Mouse (Mus musculus) brain, adult 2 months (tissue): ENCODE measurements at regions not wholly inside any gene's neighbourhood (a gene's known extent, or its start where the extent isn't known, plus 50 kb on each side); places are given as distances from the start of the nearest gene placed in this dataset.
A peak's percentile ranks its signal among the peaks of the same experiment; 100 is the strongest.

Source experiments
- DNase-seq: peaks from one replicate; pipeline ENCODE4 v3.0.0; 2011; ENCODE audit warnings: low read depth, low spot score

DNA sequence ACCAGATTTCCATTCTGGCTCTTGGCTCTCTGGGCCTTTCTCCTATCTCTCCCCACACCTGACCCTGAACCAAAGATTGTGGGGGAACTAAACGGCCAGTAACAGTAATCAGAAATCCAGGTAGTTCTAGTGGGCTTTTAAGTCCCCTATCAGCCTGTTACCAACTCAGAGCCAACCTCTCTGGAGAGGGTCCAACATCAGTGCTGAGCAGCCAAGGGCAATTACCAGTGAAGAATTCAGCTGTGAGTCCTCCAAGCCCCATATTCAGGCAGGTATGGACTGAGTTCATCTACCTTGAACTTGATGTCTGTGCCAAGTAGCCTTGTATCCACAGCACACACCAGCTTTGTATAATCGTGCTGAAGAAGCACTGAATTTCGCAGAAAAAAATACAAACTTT, 1636.7 kb downstream of the Efnb2 start:
- no peak for DNase-seq

DNA sequence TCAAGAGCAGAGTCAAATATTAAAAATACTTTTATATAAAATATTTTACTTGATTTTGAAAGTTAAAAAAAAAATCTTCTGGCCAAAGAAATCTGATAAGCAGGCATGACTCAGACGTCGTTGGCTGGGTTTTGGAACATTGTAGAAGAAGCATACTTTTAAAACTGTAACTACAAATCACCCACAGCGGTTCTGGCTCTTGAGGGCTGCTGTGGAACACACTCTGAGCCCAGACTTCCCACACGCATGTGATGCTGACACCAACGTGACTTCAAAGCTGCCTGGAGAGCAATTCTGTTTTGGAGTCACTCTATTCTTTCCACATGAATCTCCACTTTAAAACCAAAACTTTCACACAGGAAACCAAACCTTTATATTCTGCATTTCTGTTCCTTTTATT, 1649.2 kb downstream of the Efnb2 start:
- DNase-seq = peak; percentile 77

DNA sequence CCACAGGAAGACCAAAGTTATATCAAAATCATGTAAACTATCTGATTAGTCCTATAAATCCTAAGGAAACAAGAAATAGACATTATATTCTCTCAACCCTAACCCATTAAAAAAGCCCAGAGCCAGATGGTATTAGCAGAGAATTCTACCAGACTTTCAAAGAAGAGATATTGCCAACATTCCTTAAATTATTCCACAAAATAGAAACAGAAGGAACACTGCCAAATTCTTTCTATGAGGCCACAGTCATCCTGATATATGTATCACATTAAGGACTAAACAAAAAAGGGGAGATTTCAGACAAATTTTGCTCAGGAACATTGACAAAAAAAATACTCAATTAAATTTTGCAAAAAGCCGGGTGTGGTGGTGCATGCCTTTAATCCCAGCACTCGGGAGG, 1669.5 kb downstream of the Efnb2 start:
- peak; percentile 3 for DNase-seq

DNA sequence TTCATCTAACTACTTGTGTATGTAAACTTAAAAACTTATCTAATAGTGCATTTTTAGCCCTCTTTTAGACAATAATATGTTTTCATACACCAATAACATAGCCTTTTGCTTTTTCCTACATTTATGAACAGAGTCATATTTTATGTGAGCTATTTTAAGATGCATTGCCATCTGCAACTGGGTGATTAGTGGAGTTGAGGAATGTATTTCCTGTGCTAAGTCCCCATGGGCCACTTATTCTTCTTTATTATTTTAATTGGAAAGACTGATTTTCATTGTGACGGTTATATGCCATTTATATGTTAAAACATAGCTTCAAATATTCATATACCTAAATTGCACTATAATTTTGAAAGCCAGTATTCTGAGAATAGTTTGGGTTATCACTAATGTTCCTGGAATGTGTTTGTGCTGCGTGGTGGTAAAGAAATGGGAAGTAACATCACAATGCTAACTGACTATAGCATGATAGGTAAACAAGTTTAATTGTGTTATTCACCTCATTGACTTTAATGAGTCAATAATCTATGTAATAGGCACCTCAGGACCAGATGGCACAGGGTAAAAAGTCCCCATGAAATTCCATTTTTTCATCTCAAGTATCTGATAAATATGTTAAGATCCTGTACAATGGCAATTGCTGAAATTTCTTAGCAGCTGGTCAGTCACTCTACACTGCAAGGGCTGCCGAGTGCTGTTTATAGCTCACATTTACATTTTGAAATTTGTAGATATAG, 1671.5 kb downstream of the Efnb2 start:
- no peak for DNase-seq

DNA sequence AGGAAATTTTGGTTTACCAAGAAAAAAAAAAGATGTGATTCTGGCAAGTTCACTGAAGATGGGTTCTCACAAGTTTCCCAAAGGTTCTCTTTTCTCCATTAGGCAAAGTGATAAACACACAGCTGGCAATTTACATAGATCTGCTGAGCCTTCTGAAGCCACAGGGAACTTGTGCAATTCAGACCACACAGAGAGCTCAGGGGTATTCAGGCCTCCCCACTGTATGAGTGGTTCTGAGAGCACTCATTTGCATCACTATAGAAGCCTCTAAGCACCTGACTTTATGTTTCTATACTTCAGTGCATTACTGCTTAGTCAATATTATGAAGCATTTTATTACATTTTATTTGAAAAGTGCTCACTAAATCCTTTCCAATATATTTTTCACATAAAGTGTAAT, 1687.1 kb downstream of the Efnb2 start:
- no peak for DNase-seq

DNA sequence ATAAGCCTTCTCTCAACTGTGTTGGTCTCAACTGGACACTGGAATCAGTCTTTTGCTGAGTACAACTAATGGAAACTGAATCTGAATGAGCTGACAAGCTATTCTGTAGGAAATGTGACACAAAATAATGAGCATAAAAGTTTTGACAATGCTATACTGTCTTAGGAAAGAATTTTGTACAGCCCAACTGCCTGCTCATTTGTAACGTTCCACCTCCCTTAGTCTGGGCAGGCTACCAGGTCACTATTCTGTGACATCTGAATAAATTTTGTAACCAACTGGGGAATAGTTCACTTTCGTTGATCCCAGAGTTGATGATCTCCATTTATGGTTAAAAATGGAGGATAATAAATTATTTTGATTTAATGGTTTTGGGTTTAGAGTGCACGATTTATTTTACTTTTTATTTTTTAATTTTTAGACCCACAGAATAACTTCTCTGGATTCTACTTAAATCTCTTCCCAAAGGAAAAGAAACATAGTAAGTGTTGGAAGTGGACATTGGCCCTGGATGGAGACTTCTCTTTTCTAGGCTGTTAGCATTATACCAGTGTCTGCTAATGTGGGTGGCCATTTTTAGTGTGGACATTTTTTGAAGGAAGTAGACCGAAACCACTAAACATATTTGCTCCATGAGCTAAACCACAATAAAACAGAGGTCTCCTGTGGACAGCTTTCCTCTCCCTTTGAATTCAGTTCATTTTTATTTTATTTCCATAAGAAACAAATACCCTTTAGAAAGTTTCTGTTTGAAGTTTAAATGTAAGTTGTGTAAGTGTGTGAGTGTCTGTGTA, 1697.8 kb downstream of the Efnb2 start:
- no peak for DNase-seq

DNA sequence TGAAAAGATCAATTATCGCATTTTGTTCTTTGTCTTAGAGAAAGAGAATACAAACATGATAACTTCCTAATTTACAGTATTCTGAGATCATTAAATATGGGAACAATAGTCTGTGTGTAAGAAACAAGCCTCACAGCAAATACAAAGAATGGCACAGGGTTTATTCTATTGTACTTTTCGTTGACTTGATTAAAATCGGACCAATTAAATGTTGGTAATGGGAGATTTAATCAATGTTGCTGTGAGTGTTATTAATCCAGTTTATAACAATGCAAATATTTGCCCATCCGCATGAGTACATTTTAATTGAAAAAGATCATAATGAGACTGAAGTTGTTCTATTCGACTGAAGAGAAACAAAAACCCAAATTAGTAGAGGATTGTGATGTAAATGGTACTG, 1703.0 kb downstream of the Efnb2 start:
- DNase-seq = no peak

DNA sequence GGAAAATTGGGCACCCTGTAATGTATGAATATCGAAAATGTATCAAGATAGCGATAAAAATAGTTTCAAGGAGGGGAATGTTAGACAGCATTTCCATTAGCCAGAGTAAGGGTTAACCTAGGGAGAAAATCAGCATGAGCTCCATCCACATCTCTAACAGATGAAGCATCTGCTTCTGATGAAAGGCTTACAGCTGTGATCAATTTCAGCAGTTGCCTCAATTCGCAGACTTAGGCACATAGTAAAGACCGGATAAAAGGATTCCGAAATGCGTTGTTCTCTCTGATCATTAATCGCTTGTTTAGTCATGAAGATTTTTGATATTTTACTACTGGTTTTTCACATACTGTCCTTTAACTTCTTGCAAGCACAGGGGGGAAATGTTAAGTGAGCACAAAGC, 1706.8 kb downstream of the Efnb2 start:
- DNase-seq = no peak

DNA sequence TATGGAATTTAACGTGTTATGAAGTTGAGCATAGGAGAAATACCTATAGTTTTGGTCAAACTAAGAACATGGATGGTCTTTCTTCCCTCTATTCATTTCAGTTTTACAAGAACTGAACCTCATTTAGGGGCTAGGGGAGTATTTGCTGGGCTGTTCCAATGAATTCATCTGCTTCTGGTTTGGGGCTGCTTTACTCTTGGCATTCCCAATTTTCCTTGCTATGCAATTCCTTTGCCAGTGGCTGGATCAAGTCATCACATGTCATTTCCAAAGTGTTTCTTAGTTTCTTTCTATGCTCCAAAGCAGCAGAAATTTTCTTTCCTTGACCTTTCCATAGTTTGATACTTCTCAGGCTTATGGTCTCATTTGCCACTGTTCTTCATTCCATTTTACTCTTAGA, 1738.6 kb downstream of the Efnb2 start:
- no peak for DNase-seq

DNA sequence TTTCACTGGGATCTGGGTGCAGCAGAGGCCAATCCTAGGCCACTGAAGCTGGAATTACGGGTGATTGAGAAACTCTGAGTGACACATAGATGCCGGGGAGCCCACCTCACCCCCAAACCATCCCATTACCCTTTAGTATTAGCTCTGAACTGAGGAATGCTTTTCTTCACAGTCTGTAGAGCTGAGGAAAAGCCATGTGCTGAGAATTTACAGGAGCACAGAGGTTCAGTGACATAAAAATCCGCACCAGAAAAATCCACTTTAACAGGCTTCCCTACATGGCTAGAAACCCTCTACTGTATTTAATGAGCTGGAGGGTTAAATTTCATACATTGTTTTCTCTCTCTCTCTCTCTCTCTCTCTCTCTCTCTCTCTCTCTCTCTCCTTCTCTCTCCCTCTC, 1753.4 kb downstream of the Efnb2 start:
- DNase-seq = no peak

DNA sequence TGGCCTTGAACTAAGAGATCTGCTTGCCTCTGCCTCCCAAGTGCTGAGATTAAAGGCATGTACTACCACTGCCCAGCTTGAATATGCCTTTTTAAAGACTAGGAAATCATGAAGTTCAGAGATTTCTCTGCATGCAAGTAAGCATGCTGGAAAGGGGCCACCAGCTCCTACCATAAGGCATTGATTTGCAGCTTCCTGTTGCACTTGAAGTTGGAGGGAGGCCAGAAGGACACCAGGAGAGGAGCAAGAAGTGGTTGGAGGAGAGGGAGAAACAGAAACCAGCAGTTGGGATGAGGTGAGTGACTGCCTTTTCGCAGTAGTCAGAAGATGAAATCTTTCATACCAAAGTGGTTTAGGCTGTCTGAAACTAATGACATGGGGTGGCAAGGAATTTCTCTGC, 1769.6 kb downstream of the Efnb2 start:
- no peak for DNase-seq

DNA sequence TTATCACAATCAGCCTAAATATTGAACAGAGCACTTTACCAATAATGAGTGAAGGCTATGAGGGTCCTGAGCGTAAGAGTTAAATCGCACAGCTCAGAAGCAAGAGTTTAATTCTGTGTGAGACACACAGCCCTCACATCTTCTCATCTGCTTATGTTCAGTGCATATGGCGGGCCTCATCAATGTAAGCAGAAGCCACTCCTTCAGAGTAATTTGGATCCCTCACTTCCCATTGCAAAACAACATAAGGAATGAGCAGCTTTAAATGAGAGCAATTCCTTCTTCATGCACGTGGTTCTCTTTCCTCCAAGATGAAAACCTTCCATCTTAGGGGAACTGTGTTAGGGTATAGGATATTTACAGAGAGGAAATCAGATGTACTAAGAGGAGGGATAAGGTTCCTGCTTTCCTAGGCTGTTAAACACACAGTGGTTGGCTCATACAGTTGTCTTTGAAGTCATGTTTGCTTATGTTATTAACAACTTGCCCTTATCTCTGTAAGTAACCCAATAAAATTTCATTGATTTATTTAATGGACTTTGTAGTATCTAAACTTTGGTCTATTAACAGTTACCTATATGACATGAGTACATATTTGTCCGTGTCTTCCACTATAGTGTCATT, 1774.2 kb downstream of the Efnb2 start:
- no peak for DNase-seq

DNA sequence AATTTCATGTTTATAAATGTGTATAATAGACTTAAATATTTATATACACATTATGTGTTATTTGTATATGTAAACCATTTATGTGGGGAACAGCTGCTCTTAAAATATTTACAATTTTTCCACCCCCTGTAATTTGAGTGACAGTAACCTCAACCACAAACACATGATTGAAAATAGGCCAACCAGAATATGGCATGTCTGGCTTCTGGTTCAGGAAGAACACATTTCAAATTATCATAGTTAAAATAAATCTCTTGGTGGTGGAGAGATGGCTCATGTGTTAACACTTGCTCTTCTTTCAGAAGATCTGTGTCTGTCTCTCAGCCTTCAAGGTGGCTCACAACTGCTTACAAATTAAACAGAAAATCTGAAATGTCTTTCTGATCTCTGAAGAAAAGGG, 1776.2 kb downstream of the Efnb2 start:
- DNase-seq = no peak

DNA sequence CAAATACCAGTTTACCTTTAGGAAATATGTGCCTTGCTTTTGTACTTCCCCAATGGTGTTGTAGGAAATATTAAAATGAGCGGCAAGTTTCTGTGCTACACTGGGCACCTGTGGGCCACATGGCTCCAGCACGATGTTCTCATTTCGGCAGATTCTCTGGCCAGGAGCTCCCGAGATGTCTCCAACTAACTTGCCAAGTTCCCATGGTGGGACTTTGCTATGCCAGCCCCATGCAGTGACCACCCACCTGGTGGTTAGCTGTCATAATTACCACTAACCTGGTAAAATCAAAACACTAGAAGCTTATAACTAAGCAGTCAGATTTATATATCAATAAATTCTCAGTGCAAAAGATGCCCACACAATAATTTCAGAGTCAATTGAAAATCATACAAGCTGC, 1777.5 kb upstream of the Slc10a2 start:
- no peak for DNase-seq
